Mouse (Mus musculus): ENCODE measurements around the gene Ahcyl1. TPM values are rescaled to one million over a fixed set of nuclear protein-coding genes. Genes with fewer than 3 reads are reported as not detected.

Gene Ahcyl1
- polyA plus RNA-seq (2021): 229 TPM

- no peak for TF ChIP-seq CTCF (IDR thresholded peaks at IDR 0.05)
- peak; percentile 90 for ATAC-seq
- POLR2A ChIA-PET: interaction anchor here (0.6 to 6.4 kb wide), 21 partner anchors 9 to 1667 kb away, joined by 3 to 32 read pairs (median 4); partner anchors contain the start of gene Csf1
- in situ Hi-C loops (cut with MboI; ENCODE audit: low pct_unique_long_range_greater_than_20kb): loop anchor here (5.0 to 10.0 kb wide), 3 partner anchors 141 to 369 kb away; partner anchors contain the start of gene Ubl4b
- DNase-seq (ENCODE audit: low read depth, low spot score): peak; percentile 97
- no peaks in the 10 kb centered on the region for H3K27me3 ChIP-seq
- CTCF ChIA-PET: interaction anchor here (0.7 to 15.8 kb wide), 18 partner anchors 12 to 365 kb away, joined by 3 to 215 read pairs (median 4); no protein-coding TSS in a partner anchor
Observed at GRCm38 (mm10) chr3:107695948-107696881, at the start of gene Ahcyl1. Ahcyl1 (minus strand) TSS chr3:107696560.

- TF ChIP-seq CTCF (IDR thresholded peaks at IDR 0.05): no peak
- in situ Hi-C loops (cut with MboI; ENCODE audit: low pct_unique_long_range_greater_than_20kb): loop anchor here (5.0 kb wide), 1 partner anchor 44 kb away; no protein-coding TSS in a partner anchor
- no peak for ATAC-seq
- DNase-seq (ENCODE audit: low read depth, low spot score): no peak
- ChIA-PET CTCF (interaction anchor here (0.9 to 7.7 kb wide), 7 partner anchors 9 to 118 kb away, joined by 3 to 59 read pairs (median 7); partner anchors contain the start of gene Ahcyl1), POLR2A (interaction anchor here (1.0 to 2.0 kb wide), 6 partner anchors 9 to 46 kb away, joined by 3 to 11 read pairs (median 3); no protein-coding TSS in a partner anchor)
- H3K27me3 ChIP-seq: no peaks in the 10 kb centered on the region
Observed at GRCm38 (mm10) chr3:107746026-107746425, 49.7 kb upstream of the Ahcyl1 start.

GRCm38 (mm10) chr3:107743650-107744049 is 47.3 kb upstream of the Ahcyl1 start:
- CTCF ChIA-PET: interaction anchor here (1.2 to 1.7 kb wide), 5 partner anchors 9 to 120 kb away, joined by 3 to 6 read pairs (median 4); no protein-coding TSS in a partner anchor
- no peaks in the 10 kb centered on the region for H3K27me3 ChIP-seq
- no peak for DNase-seq (ENCODE audit: low read depth, low spot score)
- no peak for TF ChIP-seq CTCF (IDR thresholded peaks at IDR 0.05)
- peak; percentile 24 for ATAC-seq
- in situ Hi-C loops (cut with MboI; ENCODE audit: low pct_unique_long_range_greater_than_20kb): no loop called here
- POLR2A ChIA-PET: interaction anchor here (0.9 to 5.5 kb wide), 7 partner anchors 8 to 60 kb away, joined by 3 to 43 read pairs (median 4); partner anchors contain the start of gene Csf1

- DNase-seq (ENCODE audit: low read depth, low spot score): peak; percentile 95
- CTCF ChIA-PET: interaction anchor here (0.9 to 5.5 kb wide), 8 partner anchors 9 to 121 kb away, joined by 3 to 55 read pairs (median 4); partner anchors contain the start of gene Csf1
- in situ Hi-C loops (cut with MboI; ENCODE audit: low pct_unique_long_range_greater_than_20kb): no loop called here
Observed at GRCm38 (mm10) chr3:107743107-107743506, 46.7 kb upstream of the Ahcyl1 start.

GRCm38 (mm10) chr3:107742071-107742710 is 45.8 kb upstream of the Ahcyl1 start:
- POLR2A ChIA-PET: interaction anchor here (0.6 to 5.5 kb wide), 14 partner anchors 10 to 158 kb away, joined by 3 to 43 read pairs (median 4); no protein-coding TSS in a partner anchor
- CTCF ChIA-PET: interaction anchor here (0.7 to 5.5 kb wide), 12 partner anchors 10 to 124 kb away, joined by 3 to 55 read pairs (median 5); partner anchors contain the start of gene Csf1
- in situ Hi-C loops (cut with MboI; ENCODE audit: low pct_unique_long_range_greater_than_20kb): no loop called here
- no peak for TF ChIP-seq CTCF (IDR thresholded peaks at IDR 0.05)
- no peak for DNase-seq (ENCODE audit: low read depth, low spot score)
- H3K27me3 ChIP-seq: no peaks in the 10 kb centered on the region
- ATAC-seq: no peak

More at GRCm38 (mm10) chr3:107743107-107743506, 46.7 kb upstream of the Ahcyl1 start:
- peak; percentile 13 for ATAC-seq
- POLR2A ChIA-PET: interaction anchor here (0.8 to 5.5 kb wide), 10 partner anchors 9 to 123 kb away, joined by 3 to 43 read pairs (median 4); partner anchors contain the start of gene Csf1
- TF ChIP-seq CTCF (IDR thresholded peaks at IDR 0.05): no peak
- H3K27me3 ChIP-seq: no peaks in the 10 kb centered on the region

GRCm38 (mm10) chr3:107741387-107741786 is 45.0 kb upstream of the Ahcyl1 start:
- DNase-seq (ENCODE audit: low read depth, low spot score) (no peak), ATAC-seq (no peak)
- in situ Hi-C loops (cut with MboI; ENCODE audit: low pct_unique_long_range_greater_than_20kb): no loop called here
- ChIA-PET CTCF (interaction anchor here (0.7 to 5.5 kb wide), 11 partner anchors 12 to 125 kb away, joined by 3 to 55 read pairs (median 5); partner anchors contain the start of gene Csf1), POLR2A (interaction anchor here (0.6 to 5.5 kb wide), 10 partner anchors 10 to 159 kb away, joined by 3 to 43 read pairs (median 4); no protein-coding TSS in a partner anchor)
- no peak for TF ChIP-seq CTCF (IDR thresholded peaks at IDR 0.05)
- no peaks in the 10 kb centered on the region for H3K27me3 ChIP-seq

- ChIA-PET CTCF (interaction anchor here (1.3 to 5.5 kb wide), 9 partner anchors 12 to 126 kb away, joined by 3 to 55 read pairs (median 5); no protein-coding TSS in a partner anchor), POLR2A (interaction anchor here (0.7 to 5.5 kb wide), 7 partner anchors 11 to 123 kb away, joined by 3 to 43 read pairs (median 4); no protein-coding TSS in a partner anchor)
- in situ Hi-C loops (cut with MboI; ENCODE audit: low pct_unique_long_range_greater_than_20kb): no loop called here
- H3K27me3 ChIP-seq: no peaks in the 10 kb centered on the region
- ATAC-seq (peak; percentile 48), DNase-seq (ENCODE audit: low read depth, low spot score) (peak; percentile 99)
- TF ChIP-seq CTCF (IDR thresholded peaks at IDR 0.05): no peak
Observed at GRCm38 (mm10) chr3:107740578-107741207, 44.3 kb upstream of the Ahcyl1 start.

- POLR2A ChIA-PET: interaction anchor here (0.7 to 5.5 kb wide), 6 partner anchors 12 to 124 kb away, joined by 3 to 43 read pairs (median 4); partner anchors contain the start of gene Ahcyl1
- CTCF ChIA-PET: interaction anchor here (0.8 to 5.5 kb wide), 8 partner anchors 13 to 124 kb away, joined by 3 to 55 read pairs (median 6); partner anchors contain the start of gene Ahcyl1
- no peak for TF ChIP-seq CTCF (IDR thresholded peaks at IDR 0.05)
- DNase-seq (ENCODE audit: low read depth, low spot score) (no peak), ATAC-seq (no peak)
- H3K27me3 ChIP-seq: no peaks in the 10 kb centered on the region
- in situ Hi-C loops (cut with MboI; ENCODE audit: low pct_unique_long_range_greater_than_20kb): no loop called here
Observed at GRCm38 (mm10) chr3:107739966-107740365, 43.6 kb upstream of the Ahcyl1 start.

GRCm38 (mm10) chr3:107739456-107739855 is 43.1 kb upstream of the Ahcyl1 start:
- ChIA-PET CTCF (interaction anchor here (0.8 to 5.5 kb wide), 7 partner anchors 14 to 125 kb away, joined by 3 to 55 read pairs (median 8); partner anchors contain the start of gene Ahcyl1), POLR2A (interaction anchor here (0.7 to 5.5 kb wide), 6 partner anchors 12 to 124 kb away, joined by 3 to 43 read pairs (median 4); partner anchors contain the start of gene Ahcyl1)
- no peak for DNase-seq (ENCODE audit: low read depth, low spot score)
- ATAC-seq: no peak
- H3K27me3 ChIP-seq: no peaks in the 10 kb centered on the region
- no peak for TF ChIP-seq CTCF (IDR thresholded peaks at IDR 0.05)
- in situ Hi-C loops (cut with MboI; ENCODE audit: low pct_unique_long_range_greater_than_20kb): no loop called here
